Mouse (Mus musculus) ES-E14 (cell line): Measurements from ENCODE around the gene Hadhb. TPM values are rescaled to one million over a fixed set of nuclear protein-coding genes. Genes with fewer than 3 reads are reported as not detected.

Experiments
- DNase-seq: peaks from one replicate; pipeline ENCODE4 v3.0.0-alpha.2; 2013; ENCODE audit warnings: low read depth, low spot score
- H3K27ac ChIP-seq: 2 replicates; pipeline ENCODE4 v1.5.1; 2012; ENCODE audit warnings: low read depth, mild to moderate bottlenecking, low read length, moderate library complexity, mixed read lengths; ENCODE audit not compliant: poor library complexity, insufficient read depth, severe bottlenecking
- H3K36me3 ChIP-seq: 2 replicates; pipeline ENCODE4 v1.6.1; 2012; ENCODE audit warnings: mild to moderate bottlenecking, low read length, moderate library complexity, mixed read lengths; ENCODE audit not compliant: control insufficient read depth, poor library complexity, insufficient read depth, severe bottlenecking
- H3K4me1 ChIP-seq, 2 experiments: fragments of 150-350 bp in 1 of 2; sonication (generic) in 1 of 2; 2 replicates each; pipeline ENCODE4 v1.6.1; 2012; ENCODE audit warnings: low read length in 2 of 2, mild to moderate bottlenecking in 1 of 2, mixed read lengths in 1 of 2; ENCODE audit not compliant: control insufficient read depth in 2 of 2, insufficient read depth in 2 of 2, poor library complexity in 1 of 2
- H3K4me3 ChIP-seq, 2 experiments: fragments of 150-350 bp in 1 of 2; sonication (generic) in 1 of 2; 2 replicates each; pipeline ENCODE4 v1.5.1; 2012; ENCODE audit warnings: low read length in 2 of 2, low read depth in 1 of 2, mild to moderate bottlenecking in 1 of 2, mixed read lengths in 1 of 2; ENCODE audit not compliant: insufficient read depth in 1 of 2, poor library complexity in 1 of 2, severe bottlenecking in 1 of 2
- H3K9ac ChIP-seq: 2 replicates; pipeline ENCODE4 v1.6.1; 2012; ENCODE audit warnings: low read depth, mild to moderate bottlenecking, low read length, mixed read lengths; ENCODE audit not compliant: poor library complexity, insufficient read depth, severe bottlenecking
- H3K9me3 ChIP-seq: fragments of 150-350 bp; sonication (generic); 2 replicates; pipeline ENCODE4 v1.6.1; 2012; ENCODE audit warnings: low read depth, mild to moderate bottlenecking, low read length; ENCODE audit not compliant: control insufficient read depth, insufficient read depth
- CHD2 ChIP-seq: IDR thresholded peaks from 2 replicates; pipeline ENCODE4 v1.6.1; 2014; ENCODE audit warnings: mild to moderate bottlenecking, low read depth, low read length, inconsistent platforms
- HCFC1 ChIP-seq: IDR thresholded peaks from 2 replicates; pipeline ENCODE4 v1.6.1; 2012; ENCODE audit warnings: low read length, inconsistent platforms, borderline replicate concordance; ENCODE audit not compliant: insufficient read depth
- MAFK ChIP-seq: IDR thresholded peaks from 2 replicates; pipeline ENCODE4 v1.6.1; 2014; ENCODE audit warnings: mild to moderate bottlenecking, low read depth, low read length, inconsistent platforms; ENCODE audit not compliant: insufficient read depth
- ZC3H11A ChIP-seq: IDR thresholded peaks from 2 replicates; pipeline ENCODE4 v1.6.1; 2012; ENCODE audit warnings: low read depth, mild to moderate bottlenecking, inconsistent platforms, low read length, borderline replicate concordance
- ZNF384 ChIP-seq: IDR thresholded peaks from 2 replicates; pipeline ENCODE4 v1.6.1; 2012; ENCODE audit warnings: low read depth, low read length, inconsistent platforms
- in situ Hi-C, 2 experiments: fragments of 600-800 bp; cut with MboI; formaldehyde crosslinking; loops; one replicate each; pipeline ENCODE4 v1.15.1; 2025; ENCODE audit warnings: low sequenced_read_pairs in 2 of 2, inconsistent platforms in 1 of 2; ENCODE audit not compliant: unreplicated experiment in 2 of 2
- total RNA-seq: library from RNA; depleted of rRNA; stranded (reverse); fragments of 300-350 nt; gene quantifications from 2 replicates; pipeline ENCODE4 v1.2.3, GENCODE M21; 2012; rRNA removed

Hadhb gene
- total RNA-seq, 1 experiment: 110 TPM

GRCm38 (mm10) chr5:30233979-30234378, 78.9 kb downstream of the Hadhb start:
- in situ Hi-C loops: no loop called here
- H3K4me3 ChIP-seq: no peak overlapping the region
- no peak overlapping the region for H3K27ac ChIP-seq
- H3K4me1 ChIP-seq: no peaks in the 10 kb centered on the region
- no peak overlapping the region for H3K9ac ChIP-seq
- no peak for TF ChIP-seq ZC3H11A
- TF ChIP-seq MAFK: no peak
- no peak for TF ChIP-seq ZNF384
- TF ChIP-seq CHD2: no peak
- no peak for TF ChIP-seq HCFC1
- peaks cover 7% of the 10 kb centered on the region; the same call in 1 of the 2 replicates for H3K9me3 ChIP-seq
- DNase-seq: no peak
- no peaks in the 10 kb centered on the region for H3K36me3 ChIP-seq

Other genes starting within 250 kb of the Hadhb start
- not detected in 2 replicates for gene Il6, start 142.1 kb upstream of the Hadhb start, total RNA-seq
- 121 and 125 TPM in 2 replicates for gene Tyms, start 81.6 kb upstream of the Hadhb start, total RNA-seq
- gene Garem2, start 50.1 kb upstream of the Hadhb start, total RNA-seq: 1.7 and 2.0 TPM in 2 replicates
- not detected in 2 replicates for gene 3110082J24Rik, start 49.2 kb upstream of the Hadhb start, total RNA-seq
- gene Hadha, start 86 bp upstream of the Hadhb start, total RNA-seq: 101 and 102 TPM in 2 replicates
- 0.58 and 0.71 TPM in 2 replicates for gene Adgrf3, start 50.5 kb downstream of the Hadhb start, total RNA-seq
- 104 and 110 TPM in 2 replicates for gene Selenoi, start 77.3 kb downstream of the Hadhb start, total RNA-seq
- 0.54 and 0.74 TPM in 2 replicates for gene Drc1, start 126.1 kb downstream of the Hadhb start, total RNA-seq